Mouse (Mus musculus): ENCODE results near the gene Esf1.
"Not testable (repeated sequence)": the region's sequence is repeated elsewhere in the genome, so short reads cannot be mapped to it uniquely, and the experiment has no call there.

Esf1 gene

GRCm38 (mm10) chr2:140096034-140096433, 74.3 kb downstream of the Esf1 start:
- DNase-seq (ENCODE audit: low spot score in 2 of 2), result no peak

GRCm38 (mm10) chr2:140093433-140093832, 76.9 kb downstream of the Esf1 start:
- no peak for DNase-seq (ENCODE audit: low spot score in 2 of 2)

- no peak for DNase-seq (ENCODE audit: low spot score in 2 of 2)
Measured at GRCm38 (mm10) chr2:140084245-140084644, 86.1 kb downstream of the Esf1 start.

- DNase-seq (ENCODE audit: low spot score in 2 of 2), result no peak
Measured at GRCm38 (mm10) chr2:140080747-140081577, 89.4 kb downstream of the Esf1 start.

- not testable (repeated sequence) for DNase-seq (ENCODE audit: low spot score in 2 of 2)
Measured at GRCm38 (mm10) chr2:140079284-140079683, 91.1 kb downstream of the Esf1 start.

- no peak for DNase-seq (ENCODE audit: low spot score in 2 of 2)
Measured at GRCm38 (mm10) chr2:140078600-140079280, 91.6 kb downstream of the Esf1 start.

- no peak for DNase-seq (ENCODE audit: low spot score in 2 of 2)
Measured at GRCm38 (mm10) chr2:140077476-140077875, 92.9 kb downstream of the Esf1 start.

- no peak for DNase-seq (ENCODE audit: low spot score in 2 of 2)
Measured at GRCm38 (mm10) chr2:140075150-140075549, 95.2 kb downstream of the Esf1 start.
